Comparison of ENCODE assay signal across 8 mouse cellular contexts in genomic region chr2:70824838-70825370, GRCm38 (mm10). TPM values are rescaled to one million over a fixed set of nuclear protein-coding genes. Genes with fewer than 3 reads are reported as not detected.
A peak's percentile ranks its signal among the peaks of the same experiment; 100 is the strongest.
DNase-seq lines count a peak whose midpoint lies in the region; ATAC-seq and TF ChIP-seq lines count a peak whose summit lies in the region.

No protein-coding gene starts in this region.

- H3K4me2 ChIP-seq in forebrain, embryonic 13.5 days = peak overlapping the region; percentile 71

- H3K36me3 ChIP-seq in ES-Bruce4 (ENCODE audit: control insufficient read depth, insufficient read depth, low read length, poor library complexity, severe bottlenecking) = no peaks in the 10 kb centered on the region
- no peaks in the 10 kb centered on the region for H3K36me3 ChIP-seq in forebrain, embryonic 13.5 days (ENCODE audit: poor library complexity, severe bottlenecking)

- no peak for TF ChIP-seq POLR2A in ES-Bruce4 (IDR thresholded peaks at IDR 0.05; ENCODE audit: insufficient read depth, low read length)

- under 1% methylated on average over 49 of the region's 59 CpGs for WGBS in forebrain, embryonic 13.5 days

- peak overlapping the region; percentile 100 for H3K9ac ChIP-seq in ES-Bruce4 (ENCODE audit: low read depth, poor library complexity, severe bottlenecking)
- H3K9ac ChIP-seq in forebrain, embryonic 13.5 days = peak overlapping the region; percentile 93

- H3K4me3 ChIP-seq in ES-Bruce4 (ENCODE audit: low read depth, low read length) = peak overlapping the region; percentile 100
- peak overlapping the region; percentile 94 for H3K4me3 ChIP-seq in forebrain, embryonic 13.5 days

- no peak for TF ChIP-seq CTCF in ES-Bruce4 (IDR thresholded peaks at IDR 0.05; ENCODE audit: low read depth, low read length)

- peak; percentile 18 for DNase-seq in brain, embryonic 18.5 days (ENCODE audit: low read depth, low spot score)
- peak; percentile 80 for DNase-seq in heart, postnatal 4 days
- DNase-seq in left cerebral cortex, adult 11 months (ENCODE audit: low spot score) = peak; percentile 46
- peak; percentile 78 for DNase-seq in lung, postnatal 36 days
- DNase-seq in retina, embryonic 14.5 days (ENCODE audit: low spot score) = peak; percentile 77
- DNase-seq in urinary bladder, postnatal 10 days (ENCODE audit: low spot score) = peak; percentile 18

- no peaks in the 10 kb centered on the region for H3K27me3 ChIP-seq in ES-Bruce4 (ENCODE audit: control insufficient read depth, insufficient read depth, low read length, poor library complexity, severe bottlenecking)
- no peaks in the 10 kb centered on the region for H3K27me3 ChIP-seq in forebrain, embryonic 13.5 days

- no peaks in the 10 kb centered on the region for H3K9me3 ChIP-seq in ES-Bruce4 (replicated peaks; ENCODE audit: control insufficient read depth, insufficient read depth, low read length, poor library complexity, severe bottlenecking)
- H3K9me3 ChIP-seq in forebrain, embryonic 13.5 days (replicated peaks) = no peaks in the 10 kb centered on the region

- TF ChIP-seq EP300 in ES-Bruce4 (IDR thresholded peaks at IDR 0.05; ENCODE audit: insufficient read depth, low read depth, low read length) = no peak

- peak overlapping the region; percentile 97 for H3K27ac ChIP-seq in ES-Bruce4 (ENCODE audit: insufficient read depth, low read length)
- H3K27ac ChIP-seq in forebrain, embryonic 13.5 days = peak overlapping the region; percentile 100

- peak; percentile 81 for ATAC-seq in forebrain, embryonic 13.5 days

- H3K4me1 ChIP-seq in ES-Bruce4 (ENCODE audit: control insufficient read depth, insufficient read depth, low read length) = peaks cover 1% of the 10 kb centered on the region
- H3K4me1 ChIP-seq in forebrain, embryonic 13.5 days = peaks cover 23% of the 10 kb centered on the region

RNA-seq across cellular contexts. Expression of gene Tlk1, which starts 0.6 kb away (rescaled TPM):
- polyA plus RNA-seq in ES-Bruce4 (2011; ENCODE audit: insufficient read depth, insufficient read length, low read depth, missing spikeins) = 83.4 and 89.0 TPM in 2 replicates
- 23.6 and 26.6 TPM in 2 replicates for polyA plus RNA-seq in forebrain, embryonic 13.5 days (2015; fragmentation: Nextera tagmentation; extraction: Ambion mirVana)
- 10 to 100 TPM; 59.7 to 60.1 TPM for total RNA-seq in heart, postnatal 4 days (2021)

Comparison
In these comparisons a context has a peak if more than half of its experiments do, and no peak if none do; other contexts are left out.
1. Peak in every context shown above with its lines: DNase-seq, ATAC-seq, H3K4me3 ChIP-seq and H3K27ac ChIP-seq.
2. DNase-seq: peak in every context shown above with its lines; median percentile 80 in heart, postnatal 4 days; 78 in lung, postnatal 36 days; 77 in retina, embryonic 14.5 days; 46 in left cerebral cortex, adult 11 months; 18 in brain, embryonic 18.5 days; 18 in urinary bladder, postnatal 10 days.